Mouse (Mus musculus) hindbrain, embryonic 11.5 days (tissue): ENCODE measurements at regions not wholly inside any gene's neighbourhood (a gene's known extent, or its start where the extent isn't known, plus 50 kb on each side); places are given as distances from the start of the nearest gene placed in this dataset.

Source experiments
- ATAC-seq: fragments of 200-750 bp; cut with Nextera tagmentation; 2 replicates; pipeline ENCODE4 v1.8.0; 2017; ENCODE audit warnings: mild to moderate bottlenecking, moderate TSS enrichment, moderate library complexity; ENCODE audit not compliant: low FRiP score
- DNase-seq: peaks from one replicate; pipeline ENCODE4 v3.0.0-alpha.2; 2015; ENCODE audit warnings: low spot score
- H3K27ac ChIP-seq: fragments of 300-500 bp; sonication (generic); 2 replicates; pipeline ENCODE4 v1.5.1; 2014; ENCODE audit warnings: mild to moderate bottlenecking, low read depth, low read length
- H3K27me3 ChIP-seq: fragments of 300-500 bp; sonication (generic); 2 replicates; pipeline ENCODE4 v1.6.1; 2014; ENCODE audit warnings: mild to moderate bottlenecking, low read length, moderate library complexity, mixed read lengths; ENCODE audit not compliant: control insufficient read depth, insufficient read depth
- H3K36me3 ChIP-seq: fragments of 300-500 bp; sonication (generic); 2 replicates; pipeline ENCODE4 v1.6.1; 2014; ENCODE audit warnings: mild to moderate bottlenecking, low read length, moderate library complexity, mixed read lengths; ENCODE audit not compliant: control insufficient read depth, insufficient read depth
- H3K4me1 ChIP-seq: fragments of 300-500 bp; sonication (generic); replicated peaks from 2 replicates; pipeline ENCODE4 v1.6.1; 2014; ENCODE audit warnings: low read length, mixed read lengths; ENCODE audit not compliant: control insufficient read depth, insufficient read depth
- H3K4me2 ChIP-seq: fragments of 300-500 bp; sonication (generic); replicated peaks from 2 replicates; pipeline ENCODE4 v1.6.1; 2014; ENCODE audit warnings: mild to moderate bottlenecking, low read depth, low read length
- H3K4me3 ChIP-seq: fragments of 300-500 bp; sonication (generic); 2 replicates; pipeline ENCODE4 v1.5.1; 2014; ENCODE audit warnings: low read depth, low read length
- H3K9ac ChIP-seq: fragments of 300-500 bp; sonication (generic); 2 replicates; pipeline ENCODE4 v1.6.1; 2014; ENCODE audit warnings: low read depth, low read length
- H3K9me3 ChIP-seq: fragments of 300-500 bp; sonication (generic); 2 replicates; pipeline ENCODE4 v1.6.1; 2016; ENCODE audit warnings: low read length; ENCODE audit not compliant: control insufficient read depth
- WGBS: fragments of 180-500 bp; shearing (Covaris S2); extraction: QIAGEN DNeasy Blood & Tissue Kit; methylation state at CpG from one replicate; pipeline ENCODE4 v1.1.7; 2014; 5-methylcytosine and 5-hydroxymethylcytosine counted together

DNA sequence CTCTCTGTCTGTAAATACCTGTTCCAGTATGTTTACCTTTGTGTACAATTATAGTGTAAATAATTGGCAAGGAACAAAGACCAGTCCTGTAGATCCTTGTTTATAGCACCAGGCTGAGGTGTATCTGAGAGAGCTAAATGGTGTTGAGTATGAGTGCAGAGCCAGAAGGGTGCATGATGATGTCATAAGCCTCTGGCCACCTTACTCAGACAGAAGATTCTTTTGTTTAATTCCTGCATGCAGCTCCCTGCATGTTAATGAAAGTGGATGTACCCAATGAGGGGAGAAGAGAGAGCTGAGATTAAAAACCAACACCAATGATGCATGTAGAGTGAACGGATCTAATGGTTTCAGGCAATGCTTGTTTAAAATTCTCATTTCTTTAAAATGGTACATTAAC, 83.9 kb upstream of the Cyyr1 start:
- DNase-seq (no peak), ATAC-seq (no peak)
- no peak overlapping the region for H3K4me3 ChIP-seq
- no peaks in the 10 kb centered on the region for H3K27me3 ChIP-seq
- no peaks in the 10 kb centered on the region for H3K9me3 ChIP-seq
- no peaks in the 10 kb centered on the region for H3K36me3 ChIP-seq
- H3K27ac ChIP-seq, result no peak overlapping the region
- H3K4me2 ChIP-seq, result no peak overlapping the region
- no peak overlapping the region for H3K9ac ChIP-seq
- WGBS, result 85% methylated on average over 1 of the region's 1 CpGs
- H3K4me1 ChIP-seq, result no peaks in the 10 kb centered on the region

DNA sequence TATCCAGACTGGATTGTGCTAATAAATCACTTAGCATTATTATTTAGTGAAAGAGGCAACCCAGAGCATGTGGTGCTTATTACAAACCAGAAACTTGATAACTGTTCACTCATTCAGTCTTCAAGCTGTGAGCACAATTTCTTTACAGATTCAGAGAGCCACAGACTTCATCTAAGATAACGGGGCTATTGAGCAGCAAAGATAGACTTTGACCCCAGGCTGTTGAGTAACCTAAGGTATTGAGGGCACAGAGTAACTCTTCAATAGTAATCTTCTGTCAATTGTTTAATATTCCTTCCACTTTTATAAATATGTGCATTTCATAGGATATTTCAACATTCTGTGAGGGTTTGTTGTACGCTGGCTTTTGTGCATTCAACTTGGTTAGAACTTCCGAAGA, 76.5 kb upstream of the Cyyr1 start:
- 90% methylated on average over 3 of the region's 3 CpGs for WGBS

DNA sequence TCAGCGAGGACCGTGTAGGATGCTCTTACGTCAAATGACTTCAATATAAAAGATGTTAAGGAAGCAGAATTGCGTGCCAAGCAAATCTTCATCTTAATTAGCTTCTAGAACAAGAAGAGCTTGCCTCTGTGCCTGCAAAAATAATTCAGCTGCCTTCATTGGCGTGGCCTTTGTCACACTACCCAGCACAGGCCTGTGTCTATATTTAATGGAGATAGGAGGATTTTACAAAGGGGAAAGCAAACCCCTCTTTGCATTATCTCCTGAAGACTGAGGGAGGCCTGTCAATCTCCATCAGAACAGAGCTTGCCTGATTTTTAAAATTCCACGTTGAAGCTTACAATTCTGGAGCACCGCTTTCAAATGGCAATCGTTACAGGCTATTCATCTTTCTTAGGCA, 71.3 kb upstream of the Cyyr1 start:
- peak; percentile 64; the same call in 1 of the 2 replicates for ATAC-seq
- 62% methylated on average over 8 of the region's 8 CpGs for WGBS
- Histone ChIP-seq H3K27me3 (no peaks in the 10 kb centered on the region), H3K9me3 (no peaks in the 10 kb centered on the region), H3K4me2 (no peak overlapping the region), H3K9ac (no peak overlapping the region), H3K4me1 (no peaks in the 10 kb centered on the region), H3K36me3 (no peaks in the 10 kb centered on the region), H3K4me3 (no peak overlapping the region), H3K27ac (no peak overlapping the region)
- DNase-seq, result no peak

More for the DNA sequence above, 76.5 kb upstream of the Cyyr1 start:
- Histone ChIP-seq H3K27ac (no peak overlapping the region), H3K9ac (no peak overlapping the region), H3K36me3 (no peaks in the 10 kb centered on the region), H3K4me2 (no peak overlapping the region), H3K4me1 (no peaks in the 10 kb centered on the region), H3K4me3 (no peak overlapping the region), H3K27me3 (no peaks in the 10 kb centered on the region), H3K9me3 (no peaks in the 10 kb centered on the region)
- ATAC-seq (no peak), DNase-seq (no peak)

DNA sequence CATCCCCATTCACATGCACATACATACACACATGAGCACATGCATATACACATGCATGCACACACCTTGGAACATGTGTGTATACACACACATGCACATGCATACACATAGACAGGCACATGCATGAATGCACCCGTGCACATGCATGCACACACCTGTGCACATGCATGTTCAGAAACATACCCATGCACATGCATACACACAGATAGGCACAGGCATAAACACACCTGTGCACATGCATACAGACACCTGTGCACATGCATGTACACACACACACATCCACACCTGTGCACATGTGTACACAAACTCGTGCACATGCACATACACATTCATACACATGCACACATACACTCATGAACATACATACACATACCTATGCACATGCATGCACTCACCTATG, 50.9 kb upstream of the Cyyr1 start:
- H3K4me2 ChIP-seq, result no peak overlapping the region
- H3K9ac ChIP-seq, result no peak overlapping the region
- no peaks in the 10 kb centered on the region for H3K36me3 ChIP-seq
- no peak overlapping the region for H3K27ac ChIP-seq
- ATAC-seq (0 out of 2 replicates have a peak, but pooled peaks have one; percentile 19), DNase-seq (no peak)
- no peaks in the 10 kb centered on the region for H3K4me1 ChIP-seq
- H3K9me3 ChIP-seq, result no peaks in the 10 kb centered on the region; the same call in 1 of the 2 replicates
- H3K27me3 ChIP-seq, result no peaks in the 10 kb centered on the region
- no peak overlapping the region for H3K4me3 ChIP-seq
- 85% methylated on average over 2 of the region's 2 CpGs for WGBS
